Mouse (Mus musculus): ENCODE data around the gene Maml1. TPM values are rescaled to one million over a fixed set of nuclear protein-coding genes. Genes with fewer than 3 reads are reported as not detected.

Maml1 gene
- total RNA-seq, 2 experiments from 2014 or later: 9.9 to 10.6 TPM

- intact Hi-C loops (cut with DNase I): no loop called here
- no peak for DNase-seq (ENCODE audit: low spot score in 2 of 2)
These were observed 84.1 kb downstream of the Maml1 start for GRCm38 (mm10) chr11:50208039-50208438.

- DNase-seq (ENCODE audit: low spot score in 2 of 2): no peak
- intact Hi-C loops (cut with DNase I): no loop called here
These were observed 84.8 kb downstream of the Maml1 start for GRCm38 (mm10) chr11:50207344-50207743.

- intact Hi-C loops (cut with DNase I): no loop called here
- DNase-seq (ENCODE audit: low spot score in 2 of 2): no peak
These were observed 86.1 kb downstream of the Maml1 start for GRCm38 (mm10) chr11:50206037-50206436.

Small RNA genes within 50 kb of the gene (microRNA-seq; reads per million reads assigned to microRNA genes)
- 2.5 reads per million, percentile 3 among the genes with 10 or more reads in this experiment for gene Mir6919

Other genes starting within 250 kb of the Maml1 start
- 100 to 1,000 TPM; 118 to 120 TPM for gene Tbc1d9b, start 160.9 kb downstream of the Maml1 start, total RNA-seq (2021)
- 10 to 100 TPM; 15.4 to 15.7 TPM for gene Mrnip, start 117.9 kb downstream of the Maml1 start, total RNA-seq (2021)
- gene Sqstm1, start 81.5 kb downstream of the Maml1 start, total RNA-seq (2021): 100 to 1,000 TPM; 460 to 526 TPM
- gene Mgat4b, start 81.4 kb downstream of the Maml1 start, total RNA-seq (2021): 10 to 100 TPM; 64.9 to 80.2 TPM
- gene Ltc4s, start 53.7 kb downstream of the Maml1 start, total RNA-seq (2021): 10 to 100 TPM in 1 of 2 experiments, 1 to 10 TPM in 1; 7.7 to 10.9 TPM
- 100 to 1,000 TPM; 400 to 407 TPM for gene Canx, start 33.4 kb upstream of the Maml1 start, total RNA-seq (2021)
- not detected for gene Cby3, start 62.2 kb upstream of the Maml1 start, total RNA-seq (2021)
- gene Hnrnph1, start 84.7 kb upstream of the Maml1 start, total RNA-seq (2021): 100 to 1,000 TPM; 175 to 266 TPM
- 10 to 100 TPM; 27.8 to 28.7 TPM for gene Rufy1, start 138.8 kb upstream of the Maml1 start, total RNA-seq (2021)

Data from left cerebral cortex, postnatal 36 days (tissue).